Mouse (Mus musculus) E14TG2a.4 (cell line): ENCODE measurements around the gene C1qc.

Experiments
- CTCF ChIP-seq: conservative IDR thresholded peaks from 2 replicates; pipeline ENCODE4 v1.5.1; 2014; ENCODE audit warnings: low read length
- POU5F1 ChIP-seq: IDR thresholded peaks from 2 replicates; pipeline ENCODE4 v1.6.1; 2014; ENCODE audit warnings: low read length, borderline replicate concordance

GRCm38 (mm10) chr4:136847166-136847565, 45.7 kb downstream of the C1qc start:
- TF ChIP-seq CTCF (no peak), POU5F1 (no peak)
